Mouse (Mus musculus) duodenum, adult 2 months (tissue): ENCODE measurements around the gene Nckipsd. TPM values are rescaled to one million over a fixed set of nuclear protein-coding genes. Genes with fewer than 3 reads are reported as not detected.

Source experiments
- polyA plus RNA-seq: library from polyadenylated mRNA; depleted of rRNA; stranded (reverse); fragments of >200 nt; gene quantifications from 2 replicates; pipeline ENCODE4 v1.2.3, GENCODE M21; 2012; ENCODE audit warnings: low replicate concordance; rRNA removed

Nckipsd gene
- polyA plus RNA-seq, result 13.1 and 18.2 TPM in 2 replicates

GRCm38 (mm10) chr9:108808163-108808665 lies at the start of gene Nckipsd:
TSS of gene Nckipsd (plus strand) at chr9:108808368.

DNA sequence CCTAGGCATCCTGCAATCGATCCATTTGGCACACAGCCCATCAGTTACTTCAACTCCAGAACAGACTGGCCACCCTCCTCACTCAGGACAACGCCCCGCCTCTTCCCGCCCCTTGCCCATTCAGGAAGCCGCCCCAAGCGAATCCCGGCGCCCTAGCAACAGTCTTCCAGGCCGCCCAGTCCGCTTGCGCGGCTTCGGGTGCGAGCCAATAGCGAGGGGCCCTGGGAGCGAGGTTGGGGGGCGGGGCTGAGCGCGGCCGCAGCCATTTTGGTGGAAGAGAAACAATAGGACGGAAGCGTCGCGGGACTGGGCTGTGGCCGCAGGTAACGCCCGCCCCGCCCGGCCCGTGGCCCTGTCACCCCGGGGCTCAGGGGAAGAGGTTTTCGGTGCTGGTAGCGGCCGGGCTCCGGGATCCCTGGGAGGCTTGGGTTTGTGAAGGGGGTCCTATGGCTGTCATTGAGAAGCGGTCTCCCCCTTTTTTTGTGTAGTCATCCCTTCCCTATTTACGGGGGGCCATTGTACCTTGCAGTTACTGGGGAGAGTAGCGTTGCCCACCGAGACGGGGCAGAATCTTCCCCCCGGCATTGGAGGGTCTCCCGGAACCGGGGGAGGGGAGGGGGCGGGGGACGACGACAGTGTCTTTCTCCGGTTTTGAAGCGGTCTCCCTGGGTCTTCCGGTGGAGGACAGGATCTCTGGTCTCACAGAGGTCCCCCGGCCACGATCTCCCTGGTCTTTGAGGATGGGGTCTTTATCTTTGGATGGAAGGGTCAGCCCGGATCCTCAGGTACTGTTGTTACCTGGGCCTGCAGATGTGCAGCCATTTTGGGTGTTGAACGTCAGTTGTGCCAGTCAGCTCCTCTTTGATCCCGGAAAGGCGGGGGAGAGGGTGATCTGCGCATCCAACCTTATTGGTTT lies 24.4 kb upstream of the Nckipsd start, which contains the start of gene Ip6k2:
Gene Ip6k2 (plus strand): TSS at position 249 of the 916 bp plus-strand sequence.

DNA sequence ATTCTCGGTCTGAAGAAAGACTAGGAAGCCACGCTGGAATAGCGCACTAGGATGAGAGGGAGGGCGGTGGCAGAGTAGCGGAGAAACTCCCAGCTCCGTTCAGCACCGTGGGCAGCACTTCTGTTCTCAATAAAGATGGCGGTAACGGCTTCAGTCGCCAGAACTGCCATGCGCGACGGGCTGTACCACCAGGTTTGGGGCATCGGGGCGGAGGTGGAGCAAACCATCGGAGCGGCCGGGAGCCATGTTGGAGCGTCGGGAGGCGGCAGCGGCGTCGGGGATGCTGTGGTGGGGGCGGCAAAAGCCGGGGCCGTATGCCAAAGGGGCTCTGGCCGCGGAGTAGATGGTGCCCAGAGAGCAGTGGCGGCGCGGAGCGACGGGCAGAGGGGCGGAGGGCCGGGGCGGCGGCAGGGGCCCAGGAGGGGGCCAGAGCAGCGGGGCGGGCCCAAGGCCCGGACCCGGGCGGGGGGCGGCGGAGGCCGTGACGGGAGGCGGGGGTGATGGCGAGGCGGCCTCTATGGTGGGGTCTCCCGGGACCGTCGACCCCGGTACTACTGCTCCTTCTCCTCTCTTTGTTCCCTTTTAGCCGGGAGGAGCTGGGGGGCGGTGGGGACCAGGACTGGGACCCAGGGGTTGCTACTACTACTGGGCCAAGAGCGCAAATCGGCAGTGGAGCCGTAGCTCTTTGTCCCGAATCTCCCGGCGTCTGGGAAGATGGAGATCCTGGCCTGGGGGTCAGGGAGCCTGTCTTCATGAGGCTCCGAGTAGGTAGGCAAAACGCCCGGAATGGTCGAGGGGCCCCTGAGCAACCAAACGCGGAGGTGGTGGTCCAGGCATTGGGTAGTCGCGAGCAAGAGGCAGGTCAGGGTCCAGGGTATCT lies 17.9 kb downstream of the Nckipsd start, which contains the start of gene Celsr3:
Gene Celsr3 (plus strand): TSS at position 501 of the 880 bp plus-strand sequence.

GRCm38 (mm10) chr9:108852976-108853375 lies 44.8 kb downstream of the Nckipsd start, which contains the start of gene Slc26a6:
TSS of gene Slc26a6 (plus strand) at chr9:108853283.

Other genes starting within 250 kb of the Nckipsd start
- 47.8 and 97.0 TPM in 2 replicates for gene Impdh2, start 248.1 kb upstream of the Nckipsd start, polyA plus RNA-seq
- 40.9 and 44.6 TPM in 2 replicates for gene Ndufaf3, start 240.9 kb upstream of the Nckipsd start, polyA plus RNA-seq
- 135 and 158 TPM in 2 replicates for gene Dalrd3, start 238.5 kb upstream of the Nckipsd start, polyA plus RNA-seq
- gene Wdr6, start 229.6 kb upstream of the Nckipsd start, polyA plus RNA-seq, result 11.3 and 13.7 TPM in 2 replicates
- gene P4htm, start 210.7 kb upstream of the Nckipsd start, polyA plus RNA-seq, result 2.8 and 5.9 TPM in 2 replicates
- gene Arih2, start 159.0 kb upstream of the Nckipsd start, polyA plus RNA-seq, result 15.4 and 19.7 TPM in 2 replicates
- 31.1 and 35.7 TPM in 2 replicates for gene Slc25a20, start 146.3 kb upstream of the Nckipsd start, polyA plus RNA-seq
- 31.0 and 32.2 TPM in 2 replicates for gene Prkar2a, start 119.1 kb upstream of the Nckipsd start, polyA plus RNA-seq
- 59.7 and 73.1 TPM in 2 replicates for gene Ip6k2, start 24.6 kb upstream of the Nckipsd start, polyA plus RNA-seq
- 0.44 and 0.84 TPM in 2 replicates for gene Celsr3, start 18.0 kb downstream of the Nckipsd start, polyA plus RNA-seq
- 1,179 and 1,461 TPM in 2 replicates for gene Slc26a6, start 44.9 kb downstream of the Nckipsd start, polyA plus RNA-seq
- 27.6 and 44.1 TPM in 2 replicates for gene Tmem89, start 106.3 kb downstream of the Nckipsd start, polyA plus RNA-seq
- gene Uqcrc1, start 128.3 kb downstream of the Nckipsd start, polyA plus RNA-seq, result 1,151 and 1,437 TPM in 2 replicates
- 3.1 and 9.2 TPM in 2 replicates for gene Col7a1, start 145.2 kb downstream of the Nckipsd start, polyA plus RNA-seq
- gene Ucn2, start 177.6 kb downstream of the Nckipsd start, polyA plus RNA-seq, result 0.12 and 0.27 TPM in 2 replicates
- gene Pfkfb4, start 183.4 kb downstream of the Nckipsd start, polyA plus RNA-seq, result 67.1 and 86.6 TPM in 2 replicates
- gene Shisa5, start 230.2 kb downstream of the Nckipsd start, polyA plus RNA-seq, result 453 and 610 TPM in 2 replicates